Mouse (Mus musculus) inflammation-experienced regulatory T-cells, adult 16 weeks (primary cell): ENCODE results near the gene Krtap4-9. TPM values are rescaled to one million over a fixed set of nuclear protein-coding genes. Genes with fewer than 3 reads are reported as not detected.

ENCODE experiments used
- polyA plus RNA-seq: library from polyadenylated mRNA; unstranded; fragments of 100-300 nt; shearing (Covaris generic); gene quantifications from one replicate; pipeline ENCODE4 v1.2.1, GENCODE M21; 2017

Gene Krtap4-9
- polyA plus RNA-seq = not detected

GRCm38 (mm10) chr11:99784900-99785299 is at the start of gene Krtap4-9:
Gene Krtap4-9, plus strand, starts transcription at chr11:99785200.

GRCm38 (mm10) chr11:99772813-99773212 is 12.2 kb upstream of the Krtap4-9 start, which contains the start of gene Gm11595:
Gene Gm11595, minus strand, starts transcription at chr11:99772913.

GRCm38 (mm10) chr11:99780604-99781003 is 4.4 kb upstream of the Krtap4-9 start, which contains the start of gene Krtap4-8:
Gene Krtap4-8, minus strand, starts transcription at chr11:99780704.

GRCm38 (mm10) chr11:99793367-99793766 is 8.4 kb downstream of the Krtap4-9 start, which contains the start of gene Gm11596:
Gene Gm11596, minus strand, starts transcription at chr11:99793467.

GRCm38 (mm10) chr11:99798832-99799231 is 13.8 kb downstream of the Krtap4-9 start, which contains the start of gene Gm11569:
Gene Gm11569, minus strand, starts transcription at chr11:99798932.

GRCm38 (mm10) chr11:99804346-99804745 is 19.3 kb downstream of the Krtap4-9 start, which contains the start of gene Gm11554:
Gene Gm11554, minus strand, starts transcription at chr11:99804446.

GRCm38 (mm10) chr11:99809792-99810191 is 24.8 kb downstream of the Krtap4-9 start, which contains the start of gene Krtap4-13:
Gene Krtap4-13, minus strand, starts transcription at chr11:99809892.

GRCm38 (mm10) chr11:99815566-99815965 is 30.6 kb downstream of the Krtap4-9 start, which contains the start of gene Gm11564:
Gene Gm11564, minus strand, starts transcription at chr11:99815666.

Other genes starting within 250 kb of the Krtap4-9 start
- not detected for gene Krt40, start 242.0 kb upstream of the Krtap4-9 start, polyA plus RNA-seq
- not detected for gene Krtap3-3, start 234.3 kb upstream of the Krtap4-9 start, polyA plus RNA-seq
- gene Krtap3-2, start 228.3 kb upstream of the Krtap4-9 start, polyA plus RNA-seq = not detected
- gene Gm11939, start 225.7 kb upstream of the Krtap4-9 start, polyA plus RNA-seq = not detected
- not detected for gene Krtap3-1, start 218.6 kb upstream of the Krtap4-9 start, polyA plus RNA-seq
- not detected for gene Krtap1-5, start 204.2 kb upstream of the Krtap4-9 start, polyA plus RNA-seq
- not detected for gene Krtap1-4, start 201.5 kb upstream of the Krtap4-9 start, polyA plus RNA-seq
- gene Krtap1-3, start 193.9 kb upstream of the Krtap4-9 start, polyA plus RNA-seq = not detected
- gene Krtap9-3, start 187.1 kb upstream of the Krtap4-9 start, polyA plus RNA-seq = not detected
- not detected for gene Gm11938, start 181.9 kb upstream of the Krtap4-9 start, polyA plus RNA-seq
- not detected for gene Gm11937, start 175.0 kb upstream of the Krtap4-9 start, polyA plus RNA-seq
- not detected for gene Krtap2-4, start 170.4 kb upstream of the Krtap4-9 start, polyA plus RNA-seq
- gene Gm11562, start 164.8 kb upstream of the Krtap4-9 start, polyA plus RNA-seq = not detected
- not detected for gene Krtap4-1, start 157.0 kb upstream of the Krtap4-9 start, polyA plus RNA-seq
- not detected for gene Krtap4-2, start 150.1 kb upstream of the Krtap4-9 start, polyA plus RNA-seq
- not detected for gene Krtap4-7, start 141.1 kb upstream of the Krtap4-9 start, polyA plus RNA-seq
- gene Gm11555, start 135.0 kb upstream of the Krtap4-9 start, polyA plus RNA-seq = not detected
- gene Gm11563, start 126.2 kb upstream of the Krtap4-9 start, polyA plus RNA-seq = not detected
- gene Krtap4-6, start 119.2 kb upstream of the Krtap4-9 start, polyA plus RNA-seq = not detected
- not detected for gene Gm14190, start 94.5 kb upstream of the Krtap4-9 start, polyA plus RNA-seq
- not detected for gene Gm14180, start 50.9 kb upstream of the Krtap4-9 start, polyA plus RNA-seq
- not detected for gene Gm11595, start 12.3 kb upstream of the Krtap4-9 start, polyA plus RNA-seq
- not detected for gene Krtap4-8, start 4.5 kb upstream of the Krtap4-9 start, polyA plus RNA-seq
- not detected for gene Gm11596, start 8.3 kb downstream of the Krtap4-9 start, polyA plus RNA-seq
- not detected for gene Gm11569, start 13.7 kb downstream of the Krtap4-9 start, polyA plus RNA-seq
- not detected for gene Gm11554, start 19.2 kb downstream of the Krtap4-9 start, polyA plus RNA-seq
- gene Krtap4-13, start 24.7 kb downstream of the Krtap4-9 start, polyA plus RNA-seq = not detected
- gene Gm11564, start 30.5 kb downstream of the Krtap4-9 start, polyA plus RNA-seq = not detected
- gene 2300003K06Rik, start 52.9 kb downstream of the Krtap4-9 start, polyA plus RNA-seq = not detected
- gene Krtap4-16, start 66.4 kb downstream of the Krtap4-9 start, polyA plus RNA-seq = not detected
- not detected for gene Gm11568, start 72.7 kb downstream of the Krtap4-9 start, polyA plus RNA-seq
- not detected for gene Gm11559, start 79.3 kb downstream of the Krtap4-9 start, polyA plus RNA-seq
- not detected for gene Krtap9-1, start 88.2 kb downstream of the Krtap4-9 start, polyA plus RNA-seq
- gene Gm11567, start 94.0 kb downstream of the Krtap4-9 start, polyA plus RNA-seq = not detected
- not detected for gene Krtap31-1, start 122.7 kb downstream of the Krtap4-9 start, polyA plus RNA-seq
- not detected for gene Gm11565, start 129.6 kb downstream of the Krtap4-9 start, polyA plus RNA-seq
- gene Krtap31-2, start 151.1 kb downstream of the Krtap4-9 start, polyA plus RNA-seq = not detected
- gene Krtap9-5, start 163.3 kb downstream of the Krtap4-9 start, polyA plus RNA-seq = not detected
- not detected for gene Krtap29-1, start 193.9 kb downstream of the Krtap4-9 start, polyA plus RNA-seq
- not detected for gene Krtap16-1, start 201.4 kb downstream of the Krtap4-9 start, polyA plus RNA-seq
- gene Krtap17-1, start 208.8 kb downstream of the Krtap4-9 start, polyA plus RNA-seq = not detected
- gene Krt33a, start 231.0 kb downstream of the Krtap4-9 start, polyA plus RNA-seq = not detected
- not detected for gene Krt33b, start 244.7 kb downstream of the Krtap4-9 start, polyA plus RNA-seq